Mouse (Mus musculus) brain, adult 2 months (tissue): ENCODE data around the gene Unc13d.
"Not testable (repeated sequence)": the region's sequence is repeated elsewhere in the genome, so short reads cannot be mapped to it uniquely, and the experiment has no call there.

Experiments
- DNase-seq: peaks from one replicate; pipeline ENCODE4 v3.0.0; 2011; ENCODE audit warnings: low read depth, low spot score

Gene Unc13d

DNA sequence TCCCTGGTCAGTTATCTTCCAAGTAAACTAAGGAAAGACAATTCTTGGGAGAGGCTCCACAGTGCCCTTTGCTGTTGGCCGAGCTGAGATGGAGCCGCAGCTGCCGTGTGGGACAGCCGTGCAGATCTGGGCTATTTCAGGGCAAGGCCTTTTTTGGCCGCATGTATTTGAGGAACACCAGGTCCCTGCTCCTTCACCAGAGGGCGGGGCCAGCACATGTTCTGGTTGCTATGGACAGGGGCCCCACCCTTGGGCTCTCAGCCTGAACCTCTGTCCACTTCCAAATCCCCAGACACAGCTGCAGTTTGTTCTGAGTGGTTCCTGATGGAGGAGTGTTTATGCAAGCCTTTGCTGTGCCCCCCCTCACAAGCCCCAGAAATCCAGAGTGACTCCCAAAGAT, 22.6 kb upstream of the Unc13d start:
- no peak for DNase-seq

GRCm38 (mm10) chr11:116099462-116099861, 21.7 kb upstream of the Unc13d start:
- DNase-seq, result no peak

- DNase-seq, result no peak
These were observed 21.1 kb upstream of the Unc13d start for GRCm38 (mm10) chr11:116098711-116099460.

DNA sequence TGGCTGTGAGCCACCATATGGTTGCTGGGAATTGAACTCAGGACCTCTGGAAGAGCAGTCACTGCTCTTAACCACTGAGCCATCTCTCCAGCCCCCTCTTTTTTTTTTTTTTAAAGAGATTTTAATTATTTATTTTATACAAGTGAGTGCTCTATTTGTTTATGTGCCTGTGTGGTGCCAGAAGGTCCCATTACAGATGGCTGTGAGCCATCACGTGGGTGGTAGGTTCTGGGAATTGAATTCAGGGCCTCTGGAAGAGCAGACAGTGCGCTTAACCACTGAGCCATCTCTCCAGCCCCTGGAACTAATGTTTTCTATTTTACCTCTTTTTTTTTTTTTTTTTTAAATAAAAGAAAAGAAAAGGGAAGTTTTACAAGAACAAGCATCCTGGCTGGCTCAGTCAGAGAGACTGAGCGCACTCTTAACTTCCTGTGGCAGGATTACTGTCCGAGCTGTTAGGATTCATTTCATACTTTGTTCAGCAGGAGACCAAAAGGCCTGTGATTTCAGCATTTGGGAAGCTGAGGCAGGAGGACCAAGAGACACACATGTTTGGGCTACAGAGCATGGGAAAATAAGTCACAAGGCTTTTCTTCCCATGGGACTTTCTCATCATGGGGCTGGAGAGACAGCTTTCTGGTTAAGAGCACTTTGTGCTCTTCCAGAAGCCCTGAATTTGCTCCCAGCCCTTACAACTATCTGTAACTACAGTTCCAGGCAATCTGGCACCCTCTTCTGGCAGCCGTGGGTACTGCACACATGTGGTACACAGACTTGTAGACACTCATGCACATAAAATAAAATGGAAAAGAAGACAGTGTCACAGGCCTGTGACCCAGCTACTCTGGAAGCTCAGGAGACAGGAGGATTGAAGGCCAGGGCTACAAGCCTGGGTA, 18.7 kb upstream of the Unc13d start:
- DNase-seq, result no peak

- no peak for DNase-seq
These were observed 17.8 kb upstream of the Unc13d start for GRCm38 (mm10) chr11:116095573-116095972.

GRCm38 (mm10) chr11:116093771-116094565, 16.2 kb upstream of the Unc13d start:
- no peak for DNase-seq

- not testable (repeated sequence) for DNase-seq
These were observed 15.2 kb upstream of the Unc13d start for GRCm38 (mm10) chr11:116092959-116093358.

GRCm38 (mm10) chr11:116091591-116091990, 13.8 kb upstream of the Unc13d start:
- DNase-seq, result no peak

GRCm38 (mm10) chr11:116089545-116089944, 11.8 kb upstream of the Unc13d start:
- no peak for DNase-seq

GRCm38 (mm10) chr11:116088741-116089394, 11.1 kb upstream of the Unc13d start:
- DNase-seq, result no peak

DNA sequence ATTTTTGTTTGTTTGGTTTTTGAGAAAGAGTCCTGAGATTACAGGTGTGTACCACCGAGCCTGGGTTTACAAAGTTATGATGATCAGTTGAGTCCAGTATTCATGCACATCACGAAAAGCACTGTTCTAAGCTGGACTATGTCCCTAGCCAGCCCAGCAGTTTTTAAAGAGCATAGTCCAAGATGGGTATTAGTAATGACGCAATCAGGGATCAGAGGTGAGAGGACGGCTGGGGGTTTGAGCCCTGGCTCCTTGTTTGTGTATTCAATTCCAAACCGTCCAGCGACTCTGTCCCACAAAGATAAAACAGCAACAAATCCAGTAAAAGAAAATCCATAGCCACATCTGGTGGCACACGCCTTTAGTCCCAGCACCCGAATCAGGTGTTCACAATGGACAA, 10.4 kb upstream of the Unc13d start:
- DNase-seq, result no peak

DNA sequence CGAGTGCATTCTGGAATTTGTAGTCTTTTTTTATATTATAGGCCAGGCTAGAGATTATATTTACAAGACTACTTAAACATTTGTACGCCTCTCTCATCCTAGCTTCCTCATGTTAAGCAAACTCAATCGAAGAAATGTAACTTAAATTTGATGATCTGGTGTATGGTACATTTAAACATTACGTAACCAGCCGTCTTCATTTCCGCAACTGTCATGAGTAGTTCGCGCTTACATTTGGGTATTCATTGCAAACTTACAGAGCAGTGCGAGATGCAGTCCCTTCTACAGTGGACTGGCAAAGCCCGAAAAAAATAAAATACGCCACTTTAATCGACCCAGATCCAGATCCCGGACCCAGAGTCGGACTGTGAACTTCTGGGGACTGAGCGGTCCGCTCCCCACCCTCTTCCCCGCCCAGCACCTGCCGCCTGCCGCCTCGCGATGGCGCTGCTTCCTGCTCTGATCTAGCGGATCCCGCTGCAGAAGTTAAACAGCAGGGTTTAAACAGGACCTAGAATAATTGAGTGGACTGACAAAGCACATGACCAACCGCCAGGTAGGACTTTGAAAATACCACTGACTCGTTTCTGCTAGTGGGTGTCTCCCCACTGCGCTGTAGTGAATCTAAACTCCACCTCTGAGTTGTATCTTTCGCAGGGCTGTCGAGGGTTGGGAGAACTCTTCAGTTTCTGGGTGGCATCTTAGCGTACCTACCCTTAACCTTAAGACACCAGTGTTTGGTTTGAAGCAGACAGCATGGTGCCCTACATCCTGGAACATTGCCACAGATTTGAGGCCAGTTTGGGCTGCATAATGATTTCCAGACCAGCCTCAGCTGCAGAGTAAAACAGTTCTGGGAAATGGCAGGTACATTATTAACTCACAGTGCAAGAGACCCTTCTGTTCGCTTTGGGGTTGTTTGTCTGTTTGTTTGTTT, 9.7 kb upstream of the Unc13d start:
- peak; percentile 93 for DNase-seq

GRCm38 (mm10) chr11:116086258-116087193, 8.8 kb upstream of the Unc13d start, which contains the start of gene Wbp2:
TSS of gene Wbp2 (minus strand) at chr11:116086995.
- DNase-seq, result peak; percentile 100

DNA sequence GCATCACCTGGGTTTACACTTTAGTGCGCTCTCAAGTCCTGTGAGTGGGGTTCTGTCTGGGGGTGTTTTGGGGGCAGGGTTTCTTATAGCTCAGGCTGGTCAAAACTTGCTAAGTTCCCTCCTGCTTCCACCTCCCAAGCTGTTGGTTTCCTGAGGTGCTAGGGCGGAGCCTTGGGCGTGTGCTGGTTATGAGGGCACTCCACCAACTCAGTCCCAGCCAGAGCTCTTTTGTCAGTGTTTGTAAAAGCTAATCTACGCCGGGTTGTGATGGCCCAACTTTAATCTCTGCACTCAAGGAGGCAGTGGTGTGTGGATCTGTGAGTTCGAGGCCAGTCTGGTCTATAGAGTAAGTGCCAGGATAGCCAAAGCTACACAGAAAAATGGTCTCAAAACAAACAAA, 6.4 kb upstream of the Unc13d start:
- DNase-seq, result no peak

- DNase-seq, result no peak
These were observed 5.4 kb upstream of the Unc13d start for GRCm38 (mm10) chr11:116083096-116083672.

GRCm38 (mm10) chr11:116081081-116081480, 3.3 kb upstream of the Unc13d start:
- DNase-seq, result peak; percentile 78

GRCm38 (mm10) chr11:116079511-116079910, 1.8 kb upstream of the Unc13d start:
- peak; percentile 94 for DNase-seq

- peak; percentile 34 for DNase-seq
These were observed 1.0 kb upstream of the Unc13d start for GRCm38 (mm10) chr11:116078676-116079320.
